Mouse (Mus musculus): ENCODE results near the gene Map7d1. TPM values are rescaled to one million over a fixed set of nuclear protein-coding genes. Genes with fewer than 3 reads are reported as not detected.

Map7d1 gene
- polyA plus RNA-seq, 1 experiment from 2014 or later = 63.2 TPM

DNA sequence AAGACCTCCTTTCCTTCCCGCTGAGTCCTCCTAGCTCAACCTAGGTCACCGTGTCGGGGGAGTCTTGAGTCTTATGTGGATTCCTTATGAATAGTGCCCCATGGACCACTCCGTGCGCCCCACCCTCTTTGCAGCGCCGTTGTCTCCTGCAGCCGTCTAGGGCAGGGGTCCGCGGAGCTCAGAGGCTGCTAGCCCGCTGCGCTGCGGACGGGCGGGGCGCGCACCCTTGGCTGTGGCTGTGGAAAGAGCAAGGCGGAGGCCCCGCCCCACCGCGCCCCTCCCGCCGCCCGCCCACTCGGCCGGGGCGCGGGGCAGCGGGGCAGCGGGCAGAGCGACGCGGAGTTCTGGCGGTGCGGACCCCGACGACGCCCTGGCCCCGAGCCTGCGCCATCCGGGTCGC is 30.3 kb upstream of the Map7d1 start, which contains the start of gene Col8a2:
TSS of gene Col8a2 (plus strand) at position 302 of the 400 bp plus-strand sequence.
- H3K27me3 ChIP-seq (ENCODE audit: low read depth, poor library complexity, severe bottlenecking) = peaks cover 83% of the 10 kb centered on the region
- H3K4me3 ChIP-seq = peak within 1 kb of the TSS; percentile 47
- no peaks in the 10 kb centered on the region for H3K9me3 ChIP-seq (replicated peaks)
- H3K36me3 ChIP-seq = no peaks in the 10 kb centered on the region
- WGBS = 2% methylated on average over 42 of the region's 42 CpGs
- DNase-seq (ENCODE audit: low spot score) = no peak
- peaks cover 36% of the 10 kb centered on the region for H3K4me1 ChIP-seq
- peak within 1 kb of the TSS; percentile 73 for H3K27ac ChIP-seq

DNA sequence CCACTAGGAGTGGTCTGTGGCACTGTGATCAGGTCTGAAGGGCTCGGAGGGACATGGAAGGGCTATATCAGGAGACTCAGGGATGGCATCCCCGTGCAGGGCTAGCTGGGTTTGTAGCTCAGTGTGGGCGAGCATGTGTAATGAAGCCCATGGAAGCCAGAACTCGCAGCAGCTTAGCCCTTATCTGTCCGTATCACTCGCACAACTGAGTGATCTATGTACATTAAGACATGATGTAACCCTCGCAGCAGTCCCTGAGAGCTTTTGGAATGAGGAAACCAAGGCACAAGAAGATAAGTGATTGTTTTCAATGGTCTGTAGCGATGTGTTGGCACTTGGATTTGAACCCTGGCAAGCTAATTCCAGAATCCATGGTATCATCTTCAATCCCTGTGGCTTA is 27.4 kb upstream of the Map7d1 start:
- peaks cover 54% of the 10 kb centered on the region for H3K4me1 ChIP-seq
- WGBS = 88% methylated on average over 8 of the region's 8 CpGs
- no peaks in the 10 kb centered on the region for H3K36me3 ChIP-seq
- no peak overlapping the region for H3K4me3 ChIP-seq
- no peak for DNase-seq (ENCODE audit: low spot score)
- H3K9me3 ChIP-seq (replicated peaks) = no peaks in the 10 kb centered on the region
- H3K27me3 ChIP-seq (ENCODE audit: low read depth, poor library complexity, severe bottlenecking) = peaks cover 55% of the 10 kb centered on the region
- H3K27ac ChIP-seq = no peak overlapping the region

GRCm38 (mm10) chr4:126281706-126282105 is 25.6 kb upstream of the Map7d1 start:
- Histone ChIP-seq H3K4me1 (peaks cover 51% of the 10 kb centered on the region), H3K27ac (peak overlapping the region; percentile 36; the same call in 1 of the 2 replicates), H3K4me3 (no peak overlapping the region), H3K27me3 (ENCODE audit: low read depth, poor library complexity, severe bottlenecking) (peaks cover 36% of the 10 kb centered on the region), H3K36me3 (no peaks in the 10 kb centered on the region), H3K9me3 (replicated peaks) (no peaks in the 10 kb centered on the region)
- DNase-seq (ENCODE audit: low spot score) = no peak
- WGBS = 71% methylated on average over 9 of the region's 9 CpGs

DNA sequence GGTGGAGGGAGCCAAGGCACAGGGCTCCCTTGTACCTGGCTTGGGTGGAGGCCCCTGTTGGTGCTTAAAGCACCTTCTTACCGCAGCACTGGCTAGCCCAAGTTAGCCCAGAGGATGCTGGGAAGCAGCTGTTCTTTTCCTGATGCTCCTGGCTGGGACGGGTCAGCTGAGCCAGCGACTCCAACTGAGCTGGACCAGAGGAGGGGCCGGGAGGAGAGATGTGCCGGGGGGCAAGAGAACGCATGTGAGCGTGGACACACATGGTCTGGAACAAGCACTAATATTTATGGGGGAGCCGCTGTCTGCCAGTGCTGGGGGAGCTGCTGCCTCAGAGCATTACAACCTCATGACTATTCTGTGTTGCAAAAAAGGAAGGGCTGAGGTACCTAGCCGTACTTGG is 22.8 kb upstream of the Map7d1 start:
- 49% methylated on average over 9 of the region's 9 CpGs for WGBS
- Histone ChIP-seq H3K4me3 (peak overlapping the region; percentile 23), H3K36me3 (peaks cover 23% of the 10 kb centered on the region), H3K4me1 (peaks cover 42% of the 10 kb centered on the region), H3K27me3 (ENCODE audit: low read depth, poor library complexity, severe bottlenecking) (peaks cover 11% of the 10 kb centered on the region), H3K9me3 (replicated peaks) (no peaks in the 10 kb centered on the region), H3K27ac (peak overlapping the region; percentile 79)
- DNase-seq (ENCODE audit: low spot score) = peak; percentile 59

DNA sequence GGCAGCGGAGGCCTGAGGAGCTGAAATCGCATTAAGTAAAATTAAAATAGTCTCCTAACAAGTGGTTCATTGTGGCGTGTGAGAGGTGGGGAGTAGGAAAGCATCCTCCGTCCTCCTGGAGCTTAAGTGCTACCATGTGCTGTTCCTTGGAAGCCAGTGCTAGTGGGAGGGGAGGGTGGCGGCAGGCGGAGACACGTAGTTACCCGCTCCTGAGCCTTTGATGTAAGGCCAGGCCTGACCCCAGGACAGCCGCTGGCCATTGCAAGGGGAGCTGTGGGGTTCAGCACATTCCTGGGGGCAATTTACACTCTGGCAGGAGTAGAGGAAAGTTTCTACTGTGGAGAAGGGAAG is 22.4 kb upstream of the Map7d1 start:
- peak overlapping the region; percentile 23 for H3K4me3 ChIP-seq
- H3K9me3 ChIP-seq (replicated peaks) = no peaks in the 10 kb centered on the region
- peaks cover 27% of the 10 kb centered on the region for H3K36me3 ChIP-seq
- WGBS = 5% methylated on average over 9 of the region's 9 CpGs
- H3K27ac ChIP-seq = peak overlapping the region; percentile 79
- peaks cover 6% of the 10 kb centered on the region for H3K27me3 ChIP-seq (ENCODE audit: low read depth, poor library complexity, severe bottlenecking)
- peak; percentile 73 for DNase-seq (ENCODE audit: low spot score)
- peaks cover 41% of the 10 kb centered on the region for H3K4me1 ChIP-seq

GRCm38 (mm10) chr4:126277906-126278564 is 21.9 kb upstream of the Map7d1 start:
- peak overlapping the region; percentile 79 for H3K27ac ChIP-seq
- 4% methylated on average over 13 of the region's 13 CpGs for WGBS
- peak; percentile 77 for DNase-seq (ENCODE audit: low spot score)
- H3K4me3 ChIP-seq = peak overlapping the region; percentile 23
- H3K4me1 ChIP-seq = peaks cover 41% of the 10 kb centered on the region
- no peaks in the 10 kb centered on the region for H3K9me3 ChIP-seq (replicated peaks)
- H3K36me3 ChIP-seq = peaks cover 32% of the 10 kb centered on the region
- H3K27me3 ChIP-seq (ENCODE audit: low read depth, poor library complexity, severe bottlenecking) = peaks cover 1% of the 10 kb centered on the region; the same call in 1 of the 2 replicates

DNA sequence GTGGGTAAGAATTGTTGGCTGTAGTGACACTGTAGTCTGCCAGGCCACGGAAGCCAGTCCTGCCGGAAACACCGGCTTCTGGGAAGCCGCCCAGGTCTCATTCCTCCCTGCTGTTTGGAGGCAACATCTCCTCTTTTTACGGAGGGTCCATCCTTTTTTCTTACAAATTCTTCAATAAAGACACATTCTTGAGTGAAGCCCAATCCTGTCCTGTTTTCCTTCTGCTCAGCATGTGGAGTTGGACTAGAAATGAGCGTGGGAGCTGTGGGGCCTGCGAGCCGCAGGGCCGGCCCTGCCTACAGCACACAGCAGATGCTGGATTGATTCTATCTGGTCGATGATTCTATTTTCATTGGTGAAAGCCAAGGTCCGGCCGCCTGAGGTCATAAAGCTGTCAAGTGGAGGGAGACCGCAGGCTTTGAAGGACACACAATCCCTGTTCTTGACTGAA is 19.6 kb upstream of the Map7d1 start:
- no peaks in the 10 kb centered on the region for H3K27me3 ChIP-seq (ENCODE audit: low read depth, poor library complexity, severe bottlenecking)

DNA sequence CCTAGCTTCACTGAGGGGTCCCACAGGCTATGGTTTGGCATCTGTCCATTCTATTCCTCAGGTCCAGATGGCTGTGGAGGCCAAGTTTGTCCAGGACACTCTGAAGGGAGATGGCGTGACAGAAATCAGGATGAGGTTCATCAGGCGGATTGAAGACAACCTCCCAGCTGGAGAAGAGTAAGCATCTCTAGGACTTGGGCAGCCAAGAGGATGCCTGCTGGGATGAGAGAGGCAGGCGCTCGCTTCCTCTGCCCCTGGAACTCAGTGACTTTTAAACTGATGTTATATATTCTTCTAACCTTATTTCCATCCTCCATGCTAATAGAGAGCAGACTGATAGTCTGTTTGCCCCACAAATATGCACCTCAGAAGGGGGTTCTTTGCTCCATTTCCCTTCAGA is 18.9 kb upstream of the Map7d1 start:
- H3K27ac ChIP-seq = no peak overlapping the region
- H3K9me3 ChIP-seq (replicated peaks) = no peaks in the 10 kb centered on the region
- DNase-seq (ENCODE audit: low spot score) = no peak
- H3K4me1 ChIP-seq = peaks cover 23% of the 10 kb centered on the region
- no peaks in the 10 kb centered on the region for H3K27me3 ChIP-seq (ENCODE audit: low read depth, poor library complexity, severe bottlenecking)
- WGBS = 91% methylated on average over 4 of the region's 4 CpGs
- H3K4me3 ChIP-seq = no peak overlapping the region
- peaks cover 43% of the 10 kb centered on the region for H3K36me3 ChIP-seq

More for the DNA sequence above, 19.6 kb upstream of the Map7d1 start:
- peaks cover 28% of the 10 kb centered on the region for H3K4me1 ChIP-seq
- no peak overlapping the region for H3K4me3 ChIP-seq
- no peak for DNase-seq (ENCODE audit: low spot score)
- peaks cover 43% of the 10 kb centered on the region for H3K36me3 ChIP-seq
- WGBS = 90% methylated on average over 13 of the region's 13 CpGs
- H3K9me3 ChIP-seq (replicated peaks) = no peaks in the 10 kb centered on the region
- no peak overlapping the region for H3K27ac ChIP-seq

DNA sequence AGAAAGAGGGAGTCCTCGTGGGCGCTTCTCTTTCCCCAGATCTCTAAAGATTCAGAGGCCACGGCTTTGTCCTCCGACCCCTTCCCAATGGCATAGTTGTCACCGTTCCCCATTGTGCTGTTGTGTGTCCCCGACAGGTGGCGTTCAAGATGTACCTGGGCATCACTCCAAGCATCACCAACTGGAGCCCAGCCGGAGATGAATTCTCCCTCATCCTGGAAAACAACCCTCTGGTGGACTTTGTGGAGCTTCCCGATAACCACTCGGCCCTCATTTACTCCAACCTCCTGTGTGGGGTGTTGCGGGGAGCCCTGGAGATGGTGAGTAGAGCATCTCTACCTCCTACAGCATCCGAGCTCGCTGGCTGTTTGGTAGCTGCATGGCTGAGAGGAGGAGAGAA is 17.6 kb upstream of the Map7d1 start:
- WGBS = 80% methylated on average over 13 of the region's 13 CpGs
- H3K27me3 ChIP-seq (ENCODE audit: low read depth, poor library complexity, severe bottlenecking) = no peaks in the 10 kb centered on the region

GRCm38 (mm10) chr4:126269292-126269691 is 13.1 kb upstream of the Map7d1 start:
- Histone ChIP-seq H3K36me3 (peaks cover 25% of the 10 kb centered on the region), H3K4me1 (no peaks in the 10 kb centered on the region; the same call in 1 of the 2 replicates), H3K4me3 (no peak overlapping the region), H3K9me3 (replicated peaks) (no peaks in the 10 kb centered on the region), H3K27ac (no peak overlapping the region), H3K27me3 (ENCODE audit: low read depth, poor library complexity, severe bottlenecking) (no peaks in the 10 kb centered on the region)
- DNase-seq (ENCODE audit: low spot score) = no peak
- 80% methylated on average over 3 of the region's 3 CpGs for WGBS

More for the DNA sequence above, 17.6 kb upstream of the Map7d1 start:
- peaks cover 13% of the 10 kb centered on the region for H3K4me1 ChIP-seq
- DNase-seq (ENCODE audit: low spot score) = no peak
- H3K27ac ChIP-seq = no peak overlapping the region
- no peaks in the 10 kb centered on the region for H3K9me3 ChIP-seq (replicated peaks)
- H3K36me3 ChIP-seq = peaks cover 43% of the 10 kb centered on the region
- H3K4me3 ChIP-seq = no peak overlapping the region

DNA sequence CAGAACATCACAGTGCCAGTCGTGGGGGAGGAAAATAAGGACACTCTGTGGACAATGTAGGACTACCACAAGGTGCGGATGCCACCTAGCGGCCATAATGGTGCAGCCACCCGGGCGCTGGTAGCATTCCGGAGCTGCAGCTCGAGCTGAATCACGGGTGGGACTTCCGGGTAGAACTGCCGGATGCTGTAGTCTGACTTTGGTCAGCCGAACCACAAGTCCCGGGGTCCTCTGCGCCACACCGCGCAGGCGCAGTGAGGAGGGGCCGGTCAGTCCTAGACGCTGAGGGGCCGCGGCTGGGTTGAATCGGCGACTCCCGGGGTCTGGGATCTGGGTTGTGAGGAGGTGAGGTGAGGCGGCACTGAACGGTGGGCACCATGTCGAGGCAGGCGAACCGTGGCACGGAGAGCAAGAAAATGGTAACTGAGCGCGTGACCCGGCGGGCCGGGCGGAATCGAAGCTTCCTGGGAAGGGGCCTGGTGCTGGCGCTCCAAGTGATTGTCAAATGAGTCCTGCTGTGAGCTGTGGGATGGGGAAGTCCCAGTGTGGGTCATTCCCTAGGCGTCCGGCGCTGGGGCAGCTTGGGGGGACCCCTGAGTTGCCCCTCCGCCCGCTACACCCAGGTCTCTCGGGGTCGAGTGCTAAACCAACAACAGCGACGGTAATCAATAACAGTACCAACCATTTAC is 6.1 kb upstream of the Map7d1 start, which contains the start of gene Trappc3:
TSS of gene Trappc3 (plus strand) at position 207 of the 689 bp plus-strand sequence.
- Histone ChIP-seq H3K4me1 (peaks cover 56% of the 10 kb centered on the region), H3K27ac (peak within 1 kb of the TSS; percentile 91), H3K9me3 (replicated peaks) (no peaks in the 10 kb centered on the region), H3K4me3 (peak within 1 kb of the TSS; percentile 86), H3K27me3 (ENCODE audit: low read depth, poor library complexity, severe bottlenecking) (no peaks in the 10 kb centered on the region), H3K36me3 (0 out of 2 replicates have a peak, but pooled peaks cover 4% of the 10 kb centered on the region)
- WGBS = 2% methylated on average over 46 of the region's 46 CpGs
- peak; percentile 99 for DNase-seq (ENCODE audit: low spot score)

DNA sequence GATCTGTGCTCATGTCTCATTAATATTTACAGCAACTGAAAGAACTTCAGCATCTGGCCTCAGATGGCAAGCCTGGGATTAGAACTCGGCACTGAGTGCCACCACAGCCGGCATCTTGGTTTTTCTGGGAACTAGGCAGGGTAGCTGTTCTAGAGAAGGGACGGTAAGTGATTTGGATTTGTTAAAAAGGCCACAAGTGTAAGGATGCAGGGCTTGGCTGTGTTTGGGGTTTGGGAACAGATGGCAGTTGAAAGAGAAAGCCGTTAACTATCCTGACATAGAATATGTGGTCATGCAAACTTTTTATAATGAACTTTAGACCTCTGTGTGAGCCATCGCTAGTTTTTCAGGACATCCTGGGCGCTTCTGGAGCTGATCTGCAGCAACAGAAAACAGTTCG is 5.5 kb upstream of the Map7d1 start:
- no peak for DNase-seq (ENCODE audit: low spot score)
- WGBS = 55% methylated on average over 7 of the region's 7 CpGs
- 0 out of 2 replicates have a peak, but pooled peaks cover 4% of the 10 kb centered on the region for H3K36me3 ChIP-seq
- peak overlapping the region; percentile 86 for H3K4me3 ChIP-seq
- H3K27me3 ChIP-seq (ENCODE audit: low read depth, poor library complexity, severe bottlenecking) = no peaks in the 10 kb centered on the region
- no peaks in the 10 kb centered on the region for H3K9me3 ChIP-seq (replicated peaks)
- peak overlapping the region; percentile 91; the same call in 1 of the 2 replicates for H3K27ac ChIP-seq
- peaks cover 62% of the 10 kb centered on the region for H3K4me1 ChIP-seq

GRCm38 (mm10) chr4:126261266-126261665 is 5.1 kb upstream of the Map7d1 start:
- Histone ChIP-seq H3K27me3 (ENCODE audit: low read depth, poor library complexity, severe bottlenecking) (no peaks in the 10 kb centered on the region), H3K4me3 (peak overlapping the region; percentile 45), H3K4me1 (peaks cover 65% of the 10 kb centered on the region), H3K9me3 (replicated peaks) (no peaks in the 10 kb centered on the region), H3K27ac (peak overlapping the region; percentile 91), H3K36me3 (0 out of 2 replicates have a peak, but pooled peaks cover 4% of the 10 kb centered on the region)
- WGBS = 75% methylated on average over 6 of the region's 6 CpGs
- DNase-seq (ENCODE audit: low spot score) = no peak
